Mouse (Mus musculus) kidney, adult 2 months (tissue): ENCODE data around the gene Zfyve21. TPM values are rescaled to one million over a fixed set of nuclear protein-coding genes. Genes with fewer than 3 reads are reported as not detected.
A peak's percentile ranks its signal among the peaks of the same experiment; 100 is the strongest.

ENCODE experiments used
- DNase-seq: peaks from one replicate; pipeline ENCODE4 v3.0.0; 2021
- H3K27ac ChIP-seq: fragments of 200-500 bp; 2 replicates; pipeline ENCODE4 v1.5.1; 2012; ENCODE audit warnings: low read depth, low read length, control low read depth, inconsistent platforms; ENCODE audit not compliant: insufficient read depth
- H3K27me3 ChIP-seq: fragments of 200-500 bp; replicated peaks from 2 replicates; pipeline ENCODE4 v1.6.1; 2012; ENCODE audit warnings: mild to moderate bottlenecking, moderate library complexity, low read length, inconsistent platforms; ENCODE audit not compliant: control insufficient read depth, insufficient read depth
- H3K36me3 ChIP-seq: fragments of 200-500 bp; 2 replicates; pipeline ENCODE4 v1.6.1; 2012; ENCODE audit warnings: mild to moderate bottlenecking, moderate library complexity, low read length, inconsistent platforms; ENCODE audit not compliant: control insufficient read depth, insufficient read depth
- H3K4me1 ChIP-seq: fragments of 200-500 bp; 2 replicates; pipeline ENCODE4 v1.6.1; 2011; ENCODE audit warnings: low read length; ENCODE audit not compliant: control insufficient read depth, insufficient read depth
- H3K4me3 ChIP-seq: fragments of 200-500 bp; 2 replicates; pipeline ENCODE4 v1.5.1; 2011; ENCODE audit warnings: mild to moderate bottlenecking, low read depth, low read length, control low read depth; ENCODE audit not compliant: insufficient read depth
- CTCF ChIP-seq: fragments of 200-500 bp; conservative IDR thresholded peaks from 2 replicates; pipeline ENCODE4 v1.5.1; 2011; ENCODE audit warnings: low read depth, mild to moderate bottlenecking, control low read depth, low read length, moderate library complexity, mixed read lengths; ENCODE audit not compliant: insufficient read depth, insufficient read length
- POLR2A ChIP-seq: fragments of 200-500 bp; IDR thresholded peaks from one replicate; pipeline ENCODE4 v1.6.1; 2011; ENCODE audit warnings: low read depth, low read length, control low read depth
- WGBS: fragments of 180-500 bp; shearing (Covaris S2); methylation state at CpG from one replicate; pipeline ENCODE4 v1.1.7; 2018; 5-methylcytosine and 5-hydroxymethylcytosine counted together
- polyA plus RNA-seq: library from polyadenylated mRNA; depleted of rRNA; stranded (reverse); fragments of >200 nt; gene quantifications from 2 replicates; pipeline ENCODE4 v1.2.3, GENCODE M21; 2012; rRNA removed

Gene Zfyve21
- polyA plus RNA-seq, result 97.0 and 105 TPM in 2 replicates

- 1% methylated on average over 87 of the region's 87 CpGs for WGBS
- TF ChIP-seq POLR2A (peak; percentile 72), CTCF (no peak)
- Histone ChIP-seq H3K4me1 (peaks cover 10% of the 10 kb centered on the region; the same call in 1 of the 2 replicates), H3K4me3 (peak within 1 kb of the TSS; percentile 79), H3K27me3 (no peaks in the 10 kb centered on the region), H3K27ac (peak within 1 kb of the TSS; percentile 92), H3K36me3 (no peaks in the 10 kb centered on the region)
- peak; percentile 100 for DNase-seq
Observed at GRCm38 (mm10) chr12:111813766-111814617, at the start of gene Zfyve21, which contains the start of gene Xrcc3. TSS of gene Zfyve21 (plus strand) at chr12:111814170. TSS of gene Xrcc3 (minus strand) at chr12:111813873.

GRCm38 (mm10) chr12:111766313-111767236 lies 47.4 kb upstream of the Zfyve21 start:
- Histone ChIP-seq H3K4me3 (no peak overlapping the region), H3K27ac (no peak overlapping the region)
- peak; percentile 42 for DNase-seq

GRCm38 (mm10) chr12:111768322-111768928 lies 45.5 kb upstream of the Zfyve21 start:
- WGBS, result 62% methylated on average over 10 of the region's 10 CpGs
- TF ChIP-seq POLR2A (no peak), CTCF (no peak)
- H3K36me3 ChIP-seq, result no peaks in the 10 kb centered on the region
- H3K27ac ChIP-seq, result no peak overlapping the region
- H3K4me1 ChIP-seq, result peaks cover 24% of the 10 kb centered on the region; the same call in 1 of the 2 replicates
- H3K27me3 ChIP-seq, result no peaks in the 10 kb centered on the region
- DNase-seq, result no peak
- no peak overlapping the region for H3K4me3 ChIP-seq

More at GRCm38 (mm10) chr12:111766313-111767236, 47.4 kb upstream of the Zfyve21 start:
- TF ChIP-seq CTCF (no peak), POLR2A (no peak)
- H3K4me1 ChIP-seq, result peaks cover 24% of the 10 kb centered on the region; the same call in 1 of the 2 replicates
- 61% methylated on average over 16 of the region's 16 CpGs for WGBS
- no peaks in the 10 kb centered on the region for H3K27me3 ChIP-seq
- H3K36me3 ChIP-seq, result no peaks in the 10 kb centered on the region

GRCm38 (mm10) chr12:111769306-111769705 lies 44.7 kb upstream of the Zfyve21 start:
- no peak overlapping the region for H3K4me3 ChIP-seq
- H3K27me3 ChIP-seq, result no peaks in the 10 kb centered on the region
- WGBS, result 35% methylated on average over 10 of the region's 10 CpGs
- H3K4me1 ChIP-seq, result peaks cover 24% of the 10 kb centered on the region; the same call in 1 of the 2 replicates
- DNase-seq, result peak; percentile 77
- no peak overlapping the region for H3K27ac ChIP-seq
- peaks cover 1% of the 10 kb centered on the region; the same call in 1 of the 2 replicates for H3K36me3 ChIP-seq
- TF ChIP-seq CTCF (peak; percentile 37), POLR2A (no peak)

GRCm38 (mm10) chr12:111769816-111770577 lies 44.0 kb upstream of the Zfyve21 start:
- no peak for DNase-seq
- Histone ChIP-seq H3K4me3 (no peak overlapping the region), H3K36me3 (peaks cover 3% of the 10 kb centered on the region; the same call in 1 of the 2 replicates), H3K27me3 (no peaks in the 10 kb centered on the region), H3K27ac (no peak overlapping the region), H3K4me1 (peaks cover 24% of the 10 kb centered on the region; the same call in 1 of the 2 replicates)
- TF ChIP-seq CTCF (no peak), POLR2A (no peak)
- 67% methylated on average over 8 of the region's 9 CpGs for WGBS

GRCm38 (mm10) chr12:111770651-111771050 lies 43.3 kb upstream of the Zfyve21 start:
- peaks cover 3% of the 10 kb centered on the region; the same call in 1 of the 2 replicates for H3K36me3 ChIP-seq
- no peaks in the 10 kb centered on the region for H3K27me3 ChIP-seq
- H3K27ac ChIP-seq, result 0 out of 2 replicates have a peak overlapping the region, but pooled peaks have one; percentile 17
- peak; percentile 75 for DNase-seq
- WGBS, result 57% methylated on average over 10 of the region's 10 CpGs
- TF ChIP-seq CTCF (no peak), POLR2A (no peak)
- H3K4me1 ChIP-seq, result peaks cover 22% of the 10 kb centered on the region; the same call in 1 of the 2 replicates
- H3K4me3 ChIP-seq, result no peak overlapping the region
